Mouse (Mus musculus) urinary bladder, postnatal 4 days (tissue): ENCODE measurements around the gene Dlgap4.

Experiments
- DNase-seq, 2 experiments: peaks; one replicate each; pipeline ENCODE4 v3.0.0; 2021 to 2022; ENCODE audit warnings: low spot score in 2 of 2

The Dlgap4 gene

GRCm38 (mm10) chr2:156617536-156617935 lies 4.0 kb downstream of the Dlgap4 start:
- DNase-seq = no peak

DNA sequence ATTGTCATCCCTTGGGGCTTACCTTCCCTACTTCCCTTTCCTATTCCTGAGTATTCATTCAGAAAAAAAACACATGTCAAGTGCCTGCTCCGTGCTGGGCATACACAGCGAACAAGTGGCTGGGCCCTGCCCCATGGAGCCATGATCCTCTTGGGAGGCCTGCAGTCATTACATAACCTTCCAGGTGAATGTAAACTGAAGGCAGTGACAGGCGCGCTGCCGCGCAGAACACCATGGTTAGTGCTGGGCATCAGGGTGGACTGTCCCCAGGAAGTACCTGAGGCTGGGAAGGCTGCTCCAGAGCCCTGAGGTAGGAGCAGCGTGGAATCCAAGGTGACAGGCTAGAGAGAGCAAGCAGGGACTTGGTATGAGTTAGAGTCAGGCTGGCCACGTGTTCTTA lies 7.4 kb downstream of the Dlgap4 start:
- DNase-seq = no peak

- no peak for DNase-seq
Observed at GRCm38 (mm10) chr2:156621449-156621848, 7.9 kb downstream of the Dlgap4 start.

- no peak for DNase-seq
Observed at GRCm38 (mm10) chr2:156622192-156622591, 8.7 kb downstream of the Dlgap4 start.

DNA sequence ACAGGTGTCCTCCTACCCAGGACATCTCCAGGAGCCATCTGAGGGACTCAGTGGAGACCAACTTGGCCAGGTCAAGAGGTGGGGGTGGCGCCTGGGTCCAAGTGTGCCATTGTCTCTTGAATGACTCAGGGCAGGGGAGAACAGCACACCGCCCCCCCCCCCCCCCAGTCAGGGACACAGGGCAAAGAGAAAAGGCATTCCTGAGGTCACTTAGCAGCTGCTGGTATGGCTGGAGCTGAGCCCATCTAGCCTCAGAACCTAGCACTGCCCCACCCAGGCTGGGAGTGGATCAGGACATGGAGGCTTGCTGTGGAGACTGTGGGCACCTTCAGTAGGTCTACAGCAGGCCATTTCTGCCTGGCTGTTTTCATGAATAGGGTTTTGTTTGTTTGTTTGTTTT lies 9.7 kb downstream of the Dlgap4 start:
- DNase-seq = no peak

GRCm38 (mm10) chr2:156625307-156625706 lies 11.8 kb downstream of the Dlgap4 start:
- no peak for DNase-seq

DNA sequence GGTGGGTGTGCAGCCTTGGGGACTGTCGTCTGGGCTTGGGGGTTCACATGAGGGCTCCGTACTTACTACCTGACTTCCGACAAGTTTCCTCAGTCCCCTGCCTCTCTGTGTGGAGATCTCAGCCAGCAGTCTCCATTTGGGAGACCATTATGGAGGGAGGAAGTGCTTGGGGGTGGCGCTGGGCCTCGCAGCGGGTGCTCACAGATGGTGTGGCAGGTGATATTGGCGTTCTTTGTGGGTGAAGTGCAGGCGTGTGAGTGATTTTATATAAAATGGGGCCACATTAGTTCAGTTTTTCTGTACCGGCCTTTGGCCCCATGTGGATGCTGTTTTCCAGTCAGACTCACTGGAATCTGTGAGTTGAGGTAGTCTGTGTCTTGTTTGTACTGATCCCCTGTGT lies 12.6 kb downstream of the Dlgap4 start:
- no peak for DNase-seq

DNA sequence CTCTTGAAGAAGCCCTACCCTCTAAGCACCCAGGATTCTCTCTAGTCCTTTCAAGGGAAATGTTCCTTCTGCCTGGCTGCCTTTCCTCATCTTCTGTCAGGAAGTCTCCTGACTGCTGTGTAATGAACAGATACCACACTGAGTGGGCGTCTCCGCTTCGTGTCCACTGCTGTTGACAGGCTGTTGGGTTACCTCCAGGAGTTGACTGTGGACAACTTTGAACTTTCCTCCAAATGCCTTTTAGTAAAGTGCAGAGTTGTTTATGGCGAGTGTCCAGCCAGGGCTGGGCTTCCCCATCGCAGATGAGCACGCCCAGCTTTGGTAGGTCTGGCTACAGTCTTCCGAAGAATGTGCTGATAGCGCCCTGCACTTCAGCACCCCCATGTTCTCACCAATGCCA lies 13.0 kb downstream of the Dlgap4 start:
- no peak for DNase-seq

DNA sequence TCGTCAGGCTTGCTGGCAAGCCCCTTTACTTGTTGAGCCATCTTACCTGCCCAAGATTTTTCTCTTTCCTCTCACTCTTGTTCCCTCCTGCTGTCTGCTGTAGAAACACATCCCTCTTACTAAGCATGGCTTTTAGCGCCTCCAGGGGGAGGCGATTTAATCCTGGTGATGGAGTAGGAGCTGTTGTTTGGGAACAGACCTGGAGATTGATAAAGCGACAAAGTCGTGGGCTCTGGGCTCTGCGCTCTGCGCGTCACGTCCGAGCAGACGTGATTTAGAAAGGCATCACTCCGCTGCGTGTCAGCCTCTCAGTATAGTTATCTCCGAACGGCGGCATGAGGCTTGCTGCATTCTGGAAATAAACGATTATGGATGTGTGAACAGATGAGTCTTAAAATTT lies 14.4 kb downstream of the Dlgap4 start:
- no peak for DNase-seq

GRCm38 (mm10) chr2:156630288-156630687 lies 16.8 kb downstream of the Dlgap4 start:
- no peak for DNase-seq

DNA sequence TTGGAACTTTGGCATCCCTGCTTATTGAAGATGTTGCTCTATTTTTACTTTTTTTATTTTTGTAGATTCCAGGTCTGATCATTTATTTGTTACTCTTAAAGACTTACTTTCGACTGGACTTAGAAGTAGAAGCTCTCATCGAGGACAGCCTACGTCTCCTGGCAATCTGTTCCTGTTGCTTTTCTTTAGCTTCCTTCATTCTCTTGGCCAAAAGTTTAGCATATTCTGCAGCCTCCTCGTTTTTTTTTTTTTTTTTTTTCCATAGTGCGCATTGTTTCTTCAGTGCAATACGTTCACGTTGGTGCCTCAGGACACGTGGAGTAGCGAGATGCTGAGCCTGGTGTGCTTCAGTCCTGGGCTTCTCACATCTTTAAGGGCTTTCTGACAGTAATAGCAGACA lies 19.2 kb downstream of the Dlgap4 start:
- no peak for DNase-seq

- no peak for DNase-seq
Observed at GRCm38 (mm10) chr2:156635091-156635490, 21.6 kb downstream of the Dlgap4 start.

DNA sequence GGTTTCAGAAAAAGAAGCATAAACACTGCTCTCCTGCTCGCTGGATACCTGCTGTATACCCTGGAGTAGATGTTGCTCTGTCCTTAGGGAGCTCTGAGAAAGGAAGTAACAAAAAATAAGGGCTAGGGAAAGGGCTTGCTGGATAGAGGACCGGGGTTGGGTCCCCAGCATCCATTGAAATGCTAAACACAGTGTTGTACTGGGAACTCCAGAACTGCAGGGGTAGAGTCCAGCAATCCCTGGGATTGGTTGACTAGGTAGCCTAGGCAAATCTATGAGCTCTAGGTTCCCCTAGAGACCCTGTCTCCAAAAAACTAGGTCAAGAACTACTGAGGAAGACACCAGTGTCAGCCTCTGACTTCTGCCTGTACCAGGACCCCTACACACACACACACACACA lies 27.6 kb downstream of the Dlgap4 start:
- no peak for DNase-seq

GRCm38 (mm10) chr2:156642931-156643330 lies 29.4 kb downstream of the Dlgap4 start:
- no peak for DNase-seq

DNA sequence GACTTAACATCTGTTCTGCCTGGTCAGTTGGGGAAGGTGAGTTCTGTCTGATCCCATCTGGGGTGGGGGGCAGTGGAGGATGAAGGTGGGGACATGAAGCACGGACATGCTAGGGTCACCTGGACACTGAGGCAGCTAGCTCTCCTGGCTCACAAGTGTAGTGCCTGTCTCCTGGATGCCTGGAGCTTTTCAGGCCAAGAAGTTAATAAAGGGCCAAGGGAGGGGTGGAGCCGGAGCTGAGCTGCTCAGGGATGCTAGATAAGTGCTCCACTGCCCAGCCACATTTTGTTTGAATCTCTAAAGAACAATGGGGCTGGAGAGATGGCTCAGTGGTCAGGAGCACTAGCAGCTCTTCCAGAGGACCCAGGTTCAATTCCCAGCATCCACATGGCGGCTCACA lies 29.9 kb downstream of the Dlgap4 start:
- no peak for DNase-seq

GRCm38 (mm10) chr2:156645145-156645544 lies 31.6 kb downstream of the Dlgap4 start:
- no peak for DNase-seq

DNA sequence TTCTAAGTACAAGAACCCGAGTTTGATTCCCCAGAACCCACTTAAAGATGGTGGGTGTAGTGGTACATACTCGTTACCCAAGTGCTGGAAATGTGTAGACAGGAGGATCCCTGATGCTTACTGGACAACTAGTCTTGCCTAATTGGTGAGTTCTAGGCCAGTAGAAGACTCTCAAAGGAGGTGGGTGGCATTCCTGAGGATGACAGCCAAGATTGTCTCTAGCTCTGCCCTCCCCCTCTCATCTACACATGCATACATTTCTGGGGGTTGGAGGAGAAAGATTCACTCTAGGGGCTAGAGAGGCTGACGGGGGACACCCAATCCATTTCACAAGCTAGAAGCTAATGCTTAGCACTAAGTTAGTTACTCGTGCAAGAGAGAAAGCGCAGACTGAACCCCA lies 33.4 kb downstream of the Dlgap4 start:
- no peak for DNase-seq

- no peak for DNase-seq
Observed at GRCm38 (mm10) chr2:156648042-156648441, 34.5 kb downstream of the Dlgap4 start.

GRCm38 (mm10) chr2:156649450-156649849 lies 35.9 kb downstream of the Dlgap4 start:
- DNase-seq = no peak

- DNase-seq = no peak
Observed at GRCm38 (mm10) chr2:156651019-156651418, 37.5 kb downstream of the Dlgap4 start.

DNA sequence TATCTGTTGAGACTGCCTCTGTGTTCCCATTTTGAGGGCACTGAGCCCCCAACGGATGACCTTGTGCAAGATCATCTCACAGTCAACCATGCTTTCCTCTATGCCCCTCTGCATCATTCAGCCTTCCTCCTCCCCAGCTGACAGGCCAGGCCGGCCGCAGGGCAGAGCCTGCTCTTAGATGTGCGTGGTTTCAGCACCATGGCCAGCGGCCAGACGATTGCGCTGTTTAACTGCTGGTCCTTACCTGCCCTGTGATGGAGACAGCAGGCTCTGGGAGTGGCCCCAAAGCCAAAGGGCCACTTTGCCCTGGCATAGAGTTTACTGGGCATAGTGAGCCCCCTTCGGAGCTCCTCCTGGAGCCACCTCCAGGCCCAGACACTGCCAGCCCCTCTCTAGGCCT lies 39.3 kb downstream of the Dlgap4 start:
- DNase-seq = peak in 1 of 2 experiments; percentile 37

GRCm38 (mm10) chr2:156654148-156654547 lies 40.6 kb downstream of the Dlgap4 start:
- no peak for DNase-seq

- DNase-seq = no peak
Observed at GRCm38 (mm10) chr2:156655626-156656025, 42.1 kb downstream of the Dlgap4 start.

DNA sequence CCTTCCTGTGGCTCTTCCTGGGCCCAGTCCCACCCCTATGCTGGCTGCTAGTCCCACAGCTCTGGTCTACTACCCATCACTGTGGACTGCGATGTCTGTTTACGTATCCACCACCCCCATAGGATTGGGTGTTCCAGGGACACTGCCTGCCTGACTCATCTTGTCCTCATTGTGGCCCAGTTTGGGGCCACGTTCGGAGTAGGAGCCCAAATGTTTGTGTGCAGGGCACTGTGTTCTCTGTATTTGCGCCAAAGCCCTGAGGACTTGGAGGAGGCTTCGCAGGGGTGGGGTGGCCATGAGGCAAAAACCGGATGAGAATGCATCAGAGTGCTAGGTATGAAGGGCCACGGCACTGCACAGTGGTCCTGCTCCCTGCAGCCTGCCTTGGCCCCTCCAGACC lies 44.0 kb downstream of the Dlgap4 start:
- DNase-seq = no peak

DNA sequence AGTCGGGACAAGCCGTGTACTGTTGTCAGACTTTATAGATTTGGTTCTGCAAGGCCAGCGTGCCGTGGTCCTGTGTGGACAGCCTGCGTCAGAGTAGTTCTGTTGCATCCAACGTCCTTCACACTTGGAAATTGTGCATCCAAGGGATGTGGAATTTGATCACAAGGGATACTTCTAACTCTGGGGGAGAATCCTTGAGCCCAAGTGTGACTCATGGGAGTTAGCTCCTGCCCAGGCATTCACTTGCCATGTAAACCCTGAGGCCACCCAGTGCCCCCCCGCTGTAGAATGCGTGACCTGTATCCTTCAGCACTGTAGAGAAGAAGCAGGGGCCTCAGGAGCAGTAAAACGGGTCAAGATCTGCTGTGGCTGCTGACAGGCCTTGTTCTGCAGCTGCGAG lies 44.7 kb downstream of the Dlgap4 start:
- DNase-seq = no peak
